Mouse (Mus musculus) CH12.LX (cell line): Measurements from ENCODE around the gene Slc25a33. TPM values are rescaled to one million over a fixed set of nuclear protein-coding genes. Genes with fewer than 3 reads are reported as not detected.

Experiments
- DNase-seq: peaks from one replicate; pipeline ENCODE4 v3.0.0-alpha.2; 2013; ENCODE audit errors: extremely low read depth
- H3K27ac ChIP-seq: 2 replicates; pipeline ENCODE4 v1.5.1; 2012; ENCODE audit warnings: low read depth, mild to moderate bottlenecking, control low read depth, moderate library complexity; ENCODE audit not compliant: insufficient read depth
- H3K27me3 ChIP-seq: replicated peaks from 2 replicates; pipeline ENCODE3; 2012; ENCODE audit warnings: inconsistent platforms
- H3K36me3 ChIP-seq, 2 experiments: replicated peaks in 1 of 2; 2 replicates each; pipeline versions ENCODE3 to v1.6.1; 2012; ENCODE audit warnings: inconsistent platforms in 1 of 2, low read length in 1 of 2, mild to moderate bottlenecking in 1 of 2, mixed read lengths in 1 of 2, moderate library complexity in 1 of 2; ENCODE audit not compliant: control insufficient read depth in 1 of 2, insufficient read depth in 1 of 2
- H3K4me1 ChIP-seq, 2 experiments: 2 replicates each; pipeline ENCODE4 v1.6.1; 2012; ENCODE audit warnings: inconsistent platforms in 1 of 2, moderate library complexity in 1 of 2; ENCODE audit not compliant: insufficient read depth in 2 of 2, control insufficient read depth in 1 of 2
- H3K4me2 ChIP-seq: 2 replicates; pipeline ENCODE4 v1.6.1; 2012; ENCODE audit warnings: low read depth, mild to moderate bottlenecking, control low read depth; ENCODE audit not compliant: poor library complexity, insufficient read depth, severe bottlenecking
- H3K4me3 ChIP-seq, 3 experiments: fragments of 150-350 bp in 1 of 3; sonication (generic) in 1 of 3; replicated peaks in 1 of 3; 2 replicates each; pipeline versions ENCODE3 to v1.5.1; 2011 to 2012; ENCODE audit warnings: low read depth in 2 of 3, low read length in 2 of 3, mild to moderate bottlenecking in 2 of 3, moderate library complexity in 2 of 3, control low read depth in 1 of 3, improper control_type of control experiment in 1 of 3, inconsistent platforms in 1 of 3, mixed read lengths in 1 of 3; ENCODE audit not compliant: poor library complexity in 1 of 3
- H3K79me2 ChIP-seq: replicated peaks from 2 replicates; pipeline ENCODE4 v1.6.1; 2012; ENCODE audit warnings: mild to moderate bottlenecking, moderate library complexity; ENCODE audit not compliant: control insufficient read depth, poor library complexity, insufficient read depth, severe bottlenecking; ENCODE audit errors: extremely low read depth
- H3K9ac ChIP-seq: 2 replicates; pipeline ENCODE4 v1.6.1; 2012; ENCODE audit warnings: low read depth, mild to moderate bottlenecking, control low read depth, moderate library complexity; ENCODE audit not compliant: insufficient read depth
- H3K9me3 ChIP-seq: replicated peaks from 2 replicates; pipeline ENCODE3; 2012; ENCODE audit warnings: low read length, inconsistent platforms, mixed read lengths
- CTCF ChIP-seq, 2 experiments: IDR thresholded peaks in 1 of 2; conservative IDR thresholded peaks in 1 of 2; 2 replicates each; pipeline ENCODE4 v1.5.1; 2011 to 2012; ENCODE audit warnings: low read depth in 2 of 2, low read length in 2 of 2, improper control_type of control experiment in 1 of 2, inconsistent platforms in 1 of 2, mild to moderate bottlenecking in 1 of 2, moderate library complexity in 1 of 2
- EP300 ChIP-seq: IDR thresholded peaks from 2 replicates; pipeline ENCODE4 v1.6.1; 2011; ENCODE audit warnings: low read length, improper control_type of control experiment
- ETS1 ChIP-seq: conservative IDR thresholded peaks from 2 replicates; pipeline ENCODE4 v1.6.1; 2012; ENCODE audit warnings: low read depth, mild to moderate bottlenecking, inconsistent platforms, low read length, improper control_type of control experiment, moderate library complexity
- GABPA ChIP-seq: IDR thresholded peaks from 2 replicates; pipeline ENCODE4 v1.6.1; 2012; ENCODE audit warnings: low read depth, low read length, improper control_type of control experiment, inconsistent platforms; ENCODE audit not compliant: insufficient replicate concordance
- HCFC1 ChIP-seq: IDR thresholded peaks from 2 replicates; pipeline ENCODE4 v1.6.1; 2012; ENCODE audit warnings: low read depth, mild to moderate bottlenecking, inconsistent platforms, low read length, improper control_type of control experiment
- JUN ChIP-seq: IDR thresholded peaks from 2 replicates; pipeline ENCODE4 v1.6.1; 2011; ENCODE audit warnings: low read depth, mild to moderate bottlenecking, low read length, improper control_type of control experiment, moderate library complexity; ENCODE audit not compliant: insufficient read depth
- MAX ChIP-seq: IDR thresholded peaks from 2 replicates; pipeline ENCODE4 v1.6.1; 2011; ENCODE audit warnings: low read length, improper control_type of control experiment
- MAZ ChIP-seq: IDR thresholded peaks from 2 replicates; pipeline ENCODE4 v1.6.1; 2012; ENCODE audit warnings: low read depth, mild to moderate bottlenecking, inconsistent platforms, low read length, improper control_type of control experiment, moderate library complexity
- MXI1 ChIP-seq: IDR thresholded peaks from 2 replicates; pipeline ENCODE4 v1.6.1; 2011; ENCODE audit warnings: mild to moderate bottlenecking, low read depth, low read length, improper control_type of control experiment
- MYC ChIP-seq: IDR thresholded peaks from 2 replicates; pipeline ENCODE4 v1.6.1; 2011; ENCODE audit warnings: low read depth, mild to moderate bottlenecking, improper control_type of control experiment, low read length
- SIN3A ChIP-seq: IDR thresholded peaks from 2 replicates; pipeline ENCODE4 v1.6.1; 2012; ENCODE audit warnings: low read length, improper control_type of control experiment, inconsistent platforms
- TCF12 ChIP-seq: IDR thresholded peaks from 2 replicates; pipeline ENCODE4 v1.6.1; 2014; ENCODE audit warnings: low read depth, mild to moderate bottlenecking, inconsistent platforms, low read length, improper control_type of control experiment
- UBTF ChIP-seq: IDR thresholded peaks from 2 replicates; pipeline ENCODE4 v1.6.1; 2012; ENCODE audit warnings: low read depth, mild to moderate bottlenecking, inconsistent platforms, low read length, improper control_type of control experiment, moderate library complexity
- USF1 ChIP-seq: IDR thresholded peaks from 2 replicates; pipeline ENCODE4 v1.6.1; 2014; ENCODE audit warnings: low read depth, mild to moderate bottlenecking, inconsistent platforms, low read length, improper control_type of control experiment
- USF2 ChIP-seq: conservative IDR thresholded peaks from 2 replicates; pipeline ENCODE4 v1.6.1; 2011; ENCODE audit warnings: low read depth, low read length, improper control_type of control experiment
- ZC3H11A ChIP-seq: IDR thresholded peaks from 2 replicates; pipeline ENCODE4 v1.6.1; 2012; ENCODE audit warnings: low read depth, mild to moderate bottlenecking, inconsistent platforms, low read length, improper control_type of control experiment
- ZKSCAN1 ChIP-seq: IDR thresholded peaks from 2 replicates; pipeline ENCODE4 v1.6.1; 2012; ENCODE audit warnings: low read depth, inconsistent platforms, low read length, improper control_type of control experiment, borderline replicate concordance
- ZMIZ1 ChIP-seq: IDR thresholded peaks from 2 replicates; pipeline ENCODE4 v1.6.1; 2012; ENCODE audit warnings: low read depth, mild to moderate bottlenecking, inconsistent platforms, low read length, improper control_type of control experiment
- ZNF384 ChIP-seq: IDR thresholded peaks from 2 replicates; pipeline ENCODE4 v1.6.1; 2012; ENCODE audit warnings: low read depth, low read length, improper control_type of control experiment, inconsistent platforms
- dilution Hi-C: fragments of 300-500 bp; cut with MboI; formaldehyde crosslinking; loops from 2 replicates; pipeline ENCODE4 v1.14.3; 2020; ENCODE audit warnings: low sequenced_read_pairs; ENCODE audit not compliant: extremely low pct_unique_long_range_greater_than_20kb, extremely low pct_ligation_motif_present
- in situ Hi-C: fragments of 300-500 bp; cut with MboI; formaldehyde crosslinking; loops from 3 replicates; pipeline ENCODE4 v1.14.3; 2019; ENCODE audit warnings: low sequenced_read_pairs, low pct_ligation_motif_present, low pct_unique_long_range_greater_than_20kb, mixed read lengths
- polyA plus RNA-seq: library from polyadenylated mRNA; unstranded; fragments of >175 nt; gene quantifications from 2 replicates; pipeline ENCODE4 v1.2.1, GENCODE M21; 2012; ENCODE audit warnings: low read depth; ENCODE audit not compliant: insufficient read length
- total RNA-seq, 2 experiments: library from RNA; depleted of rRNA; stranded (reverse); fragments of 300-350 nt in 1 of 2; fragments of >200 nt in 1 of 2; gene quantifications; 2 replicates each; pipeline ENCODE4 v1.2.3; 2012 to 2014

Gene Slc25a33
- total and polyA plus RNA-seq, 3 experiments, result 25.3 to 35.5 (median 32.4) TPM

DNA sequence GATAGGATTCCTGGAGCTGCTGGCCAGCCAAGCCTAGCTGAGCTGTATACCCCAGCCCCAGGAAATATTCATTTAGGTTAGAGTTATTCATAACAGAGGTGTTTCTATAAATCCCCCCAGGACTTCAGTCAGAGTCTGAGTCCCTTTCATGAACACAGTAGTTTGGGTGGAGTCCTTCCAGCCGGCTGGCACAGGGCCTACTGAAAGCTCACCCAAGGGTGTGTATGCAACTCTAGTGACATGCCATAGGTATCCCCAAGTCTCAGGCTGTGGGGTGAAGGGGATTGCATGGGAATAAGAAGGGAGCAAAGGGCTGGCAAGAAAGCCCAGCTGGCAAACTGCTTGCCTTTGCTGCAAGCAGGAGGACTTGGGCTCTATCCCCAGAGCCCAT is 23.1 kb upstream of the Slc25a33 start:
- no peaks in the 10 kb centered on the region for H3K4me1 ChIP-seq
- H3K79me2 ChIP-seq, result no peaks in the 10 kb centered on the region
- dilution Hi-C loops, result loop anchor here (25.0 kb wide), 1 partner anchor 165 kb away; the partner anchor contains the start of gene Spsb1
- H3K9me3 ChIP-seq, result no peaks in the 10 kb centered on the region
- H3K4me3 ChIP-seq, result no peak overlapping the region
- no peaks in the 10 kb centered on the region for H3K36me3 ChIP-seq
- no peak overlapping the region for H3K9ac ChIP-seq
- H3K27ac ChIP-seq, result no peak overlapping the region
- no peak for DNase-seq
- in situ Hi-C loops, result no loop called here
- no peak overlapping the region for H3K4me2 ChIP-seq
- peaks cover 4% of the 10 kb centered on the region for H3K27me3 ChIP-seq
- no peak for TF ChIP-seq ZKSCAN1
- no peak for TF ChIP-seq SIN3A
- TF ChIP-seq CTCF (conservative IDR thresholded peaks at IDR 0.05 in 1 of 2, IDR thresholded peaks at IDR 0.05 in 1 of 2; ENCODE audit: low read depth in 2 of 2, low read length in 2 of 2), result no peak
- TF ChIP-seq, all 38 proteins: peak for 0

DNA sequence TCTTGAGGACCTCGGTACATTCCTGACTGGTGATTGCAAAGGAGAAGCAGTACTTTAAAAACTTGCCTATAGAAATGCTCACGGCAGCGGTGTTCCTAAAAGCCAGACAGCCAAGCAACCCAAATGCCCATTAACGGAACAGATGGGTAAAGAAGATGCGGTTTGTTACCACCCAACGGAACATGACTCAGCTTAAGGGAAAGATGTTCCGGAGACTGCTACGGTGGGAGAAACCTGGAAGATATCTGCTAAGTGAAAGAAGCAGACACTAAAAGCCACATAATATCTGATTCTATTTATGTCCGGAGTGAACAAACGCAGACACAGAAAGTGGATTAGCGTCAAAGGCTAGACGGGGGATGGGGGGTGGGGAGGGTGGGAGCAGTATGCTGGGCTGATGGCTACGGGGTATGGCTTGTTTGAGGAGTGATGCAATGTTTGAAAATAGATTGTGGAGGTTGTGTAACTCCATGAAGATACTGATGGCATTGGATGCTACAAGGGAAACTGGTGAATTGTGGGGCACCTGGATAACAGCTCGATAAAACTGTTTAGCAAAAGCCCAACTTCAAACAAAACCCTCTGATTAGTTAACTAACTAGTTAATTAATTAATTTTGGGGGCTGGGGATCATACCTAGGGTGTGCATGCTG is 22.6 kb upstream of the Slc25a33 start:
- Histone ChIP-seq H3K79me2 (no peaks in the 10 kb centered on the region), H3K4me2 (no peak overlapping the region), H3K4me3 (no peak overlapping the region), H3K9me3 (no peaks in the 10 kb centered on the region), H3K36me3 (no peaks in the 10 kb centered on the region), H3K4me1 (no peaks in the 10 kb centered on the region), H3K9ac (no peak overlapping the region), H3K27me3 (peaks cover 2% of the 10 kb centered on the region), H3K27ac (no peak overlapping the region)
- in situ Hi-C loops (no loop called here), dilution Hi-C loops (loop anchor here (25.0 kb wide), 1 partner anchor 166 kb away; the partner anchor contains the start of gene Spsb1)
- TF ChIP-seq MAX (no peak), USF2 (no peak), UBTF (no peak), MAZ (no peak), ZNF384 (no peak), MYC (no peak), ZMIZ1 (no peak), ZC3H11A (no peak), GABPA (no peak), ZKSCAN1 (no peak), ETS1 (no peak), TCF12 (no peak), EP300 (no peak), JUN (no peak), MXI1 (no peak), HCFC1 (no peak), USF1 (no peak)
- no peak for DNase-seq
